Mouse (Mus musculus) MEL (cell line): Measurements from ENCODE around the gene Jdp2. TPM values are rescaled to one million over a fixed set of nuclear protein-coding genes. Genes with fewer than 3 reads are reported as not detected.

ENCODE experiments used
- polyA plus RNA-seq, 2 experiments: library from polyadenylated mRNA; stranded (reverse) in 1 of 2; unstranded in 1 of 2; fragments of >175 nt in 1 of 2; fragments of >200 nt in 1 of 2; gene quantifications; 2 replicates each; pipeline versions ENCODE4 v1.2.1 to v1.2.4; 2012; ENCODE audit warnings: low replicate concordance in 2 of 2, low read depth in 1 of 2; ENCODE audit not compliant: insufficient read length in 2 of 2, insufficient read depth in 1 of 2, missing spikeins in 1 of 2
- total RNA-seq: library from RNA; depleted of rRNA; stranded (reverse); fragments of 300-350 nt; gene quantifications from 2 replicates; pipeline ENCODE4 v1.2.3, GENCODE M21; 2012; rRNA removed

Jdp2 gene
- total and polyA plus RNA-seq, 3 experiments: 2.3 to 9.1 TPM; not detected in 1

Other genes starting within 250 kb of the Jdp2 start
- gene Tmed10, start 224.2 kb upstream of the Jdp2 start, total RNA-seq: 60.2 and 61.6 TPM in 2 replicates
- 100 to 1,000 TPM in 1 of 2 experiments, 10 to 100 TPM in 1; 45.7 to 229 TPM for gene Tmed10, start 224.2 kb upstream of the Jdp2 start, polyA plus RNA-seq
- 0.56 and 1.4 TPM in 2 replicates for gene Fos, start 125.1 kb upstream of the Jdp2 start, total RNA-seq
- gene Fos, start 125.1 kb upstream of the Jdp2 start, polyA plus RNA-seq: under 1 TPM in 1 of 2 experiments, not detected in 1; 0.81 TPM
- gene Batf, start 87.6 kb downstream of the Jdp2 start, total RNA-seq: 16.8 and 19.9 TPM in 2 replicates
- 10 to 100 TPM in 1 of 2 experiments, not detected in 1; 14.4 TPM for gene Batf, start 87.6 kb downstream of the Jdp2 start, polyA plus RNA-seq
- gene Flvcr2, start 147.5 kb downstream of the Jdp2 start, total RNA-seq: not detected in 2 replicates
- gene Flvcr2, start 147.5 kb downstream of the Jdp2 start, polyA plus RNA-seq: under 1 TPM in 1 of 2 experiments, not detected in 1; 0.07 TPM
- 46.0 and 55.6 TPM in 2 replicates for gene Erg28, start 225.5 kb downstream of the Jdp2 start, total RNA-seq
- gene Erg28, start 225.5 kb downstream of the Jdp2 start, polyA plus RNA-seq: 10 to 100 TPM in 1 of 2 experiments, not detected in 1; 76.3 TPM
- gene Ttll5, start 225.6 kb downstream of the Jdp2 start, total RNA-seq: 7.4 and 9.3 TPM in 2 replicates
- 10 to 100 TPM in 1 of 2 experiments, not detected in 1; 18.5 TPM for gene Ttll5, start 225.6 kb downstream of the Jdp2 start, polyA plus RNA-seq